Comparison of ENCODE assay signal across 8 mouse cellular contexts in the genomic region with DNA sequence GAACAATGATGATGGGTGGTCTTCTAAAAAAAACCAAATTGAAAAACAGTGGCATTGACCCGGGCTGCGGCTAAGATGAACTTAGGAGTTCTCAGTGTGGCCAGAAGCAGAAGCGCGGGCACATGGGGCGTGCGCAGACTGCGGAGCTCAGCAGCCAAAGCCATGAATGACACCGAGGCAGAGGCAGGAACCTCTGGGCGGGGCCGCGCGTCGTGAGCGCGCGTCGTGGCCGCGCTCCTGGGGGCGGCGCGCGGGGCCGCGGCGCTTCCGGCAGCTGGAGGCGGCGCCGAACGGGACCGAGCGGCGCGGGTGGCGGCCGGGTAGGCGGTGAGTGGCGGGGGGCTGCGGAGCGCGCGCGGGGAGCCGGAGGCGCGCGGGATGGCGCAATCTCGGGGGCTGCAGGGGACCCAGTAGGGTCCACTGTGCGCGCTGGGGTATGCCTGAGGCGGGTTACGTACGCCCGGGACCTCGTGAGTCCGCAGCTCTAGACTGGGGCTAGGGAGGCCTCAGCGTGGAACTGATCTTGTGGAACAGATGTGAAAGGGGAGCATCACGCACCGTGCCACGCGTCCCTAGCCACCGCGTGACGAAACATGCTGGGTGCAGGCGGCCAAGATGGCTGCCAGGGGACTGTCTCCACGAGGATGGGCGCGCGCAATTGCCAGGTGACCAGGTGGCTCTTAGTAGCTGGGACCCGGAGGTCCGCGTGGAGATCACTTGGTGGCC. TPM values are rescaled to one million over a fixed set of nuclear protein-coding genes. Genes with fewer than 3 reads are reported as not detected.
DNase-seq lines count a peak whose midpoint lies in the region; ATAC-seq and TF ChIP-seq lines count a peak whose summit lies in the region.

A gene (plus strand): TSS at position 264 of the 726 bp plus-strand sequence.

- H3K36me3 ChIP-seq in ES-Bruce4 (ENCODE audit: control insufficient read depth, insufficient read depth, low read length, poor library complexity, severe bottlenecking): no peaks in the 10 kb centered on the region; the same call in 1 of the 2 replicates
- 0 out of 2 replicates have a peak, but pooled peaks cover 6% of the 10 kb centered on the region for H3K36me3 ChIP-seq in forebrain, embryonic 14.5 days (ENCODE audit: control insufficient read depth, insufficient read depth, low read length)
- no peaks in the 10 kb centered on the region for H3K36me3 ChIP-seq in liver, embryonic 16.5 days (ENCODE audit: control insufficient read depth, insufficient read depth)
- H3K36me3 ChIP-seq in neural tube, embryonic 12.5 days: no peaks in the 10 kb centered on the region
- H3K36me3 ChIP-seq in testis, adult 2 months (ENCODE audit: control insufficient read depth, insufficient read depth, low read length): no peaks in the 10 kb centered on the region

- peak within 1 kb of the TSS; percentile 65 for H3K4me2 ChIP-seq in forebrain, embryonic 14.5 days (ENCODE audit: low read length)
- peak within 1 kb of the TSS; percentile 62 for H3K4me2 ChIP-seq in liver, embryonic 16.5 days (ENCODE audit: low read depth, low read length)
- H3K4me2 ChIP-seq in neural tube, embryonic 12.5 days (replicated peaks): peak within 1 kb of the TSS; percentile 67

- intact Hi-C loops in heart, postnatal 10 days (cut with DNase I): no loop called here

- peak; percentile 79 for DNase-seq in forebrain, embryonic 14.5 days (ENCODE audit: low spot score)
- DNase-seq in heart, postnatal 10 days: peak; percentile 74 to 76
- DNase-seq in large intestine, adult 2 months (ENCODE audit: low read depth, low spot score): no peak

- H3K4me3 ChIP-seq in ES-Bruce4 (ENCODE audit: low read depth, low read length): peak within 1 kb of the TSS; percentile 77
- H3K4me3 ChIP-seq in forebrain, embryonic 14.5 days (ENCODE audit: low read depth, low read length): peak within 1 kb of the TSS; percentile 63
- H3K4me3 ChIP-seq in liver, embryonic 16.5 days (ENCODE audit: low read depth, low read length): peak within 1 kb of the TSS; percentile 86
- H3K4me3 ChIP-seq in neural tube, embryonic 12.5 days: peak within 1 kb of the TSS; percentile 71
- peak within 1 kb of the TSS; percentile 61 for H3K4me3 ChIP-seq in testis, adult 2 months (ENCODE audit: control insufficient read depth, low read depth, low read length)

- H3K4me1 ChIP-seq in ES-Bruce4 (ENCODE audit: control insufficient read depth, insufficient read depth, low read length): no peaks in the 10 kb centered on the region
- peaks cover 10% of the 10 kb centered on the region; the same call in 1 of the 2 replicates for H3K4me1 ChIP-seq in forebrain, embryonic 14.5 days (ENCODE audit: control insufficient read depth, insufficient read depth, low read length)
- H3K4me1 ChIP-seq in liver, embryonic 16.5 days (ENCODE audit: control insufficient read depth, low read depth, low read length): peaks cover 13% of the 10 kb centered on the region
- peaks cover 15% of the 10 kb centered on the region; the same call in 1 of the 2 replicates for H3K4me1 ChIP-seq in neural tube, embryonic 12.5 days
- peaks cover 5% of the 10 kb centered on the region for H3K4me1 ChIP-seq in testis, adult 2 months (ENCODE audit: control insufficient read depth, insufficient read depth, low read length)

- peak within 1 kb of the TSS; percentile 62 for H3K9ac ChIP-seq in ES-Bruce4 (ENCODE audit: low read depth, poor library complexity, severe bottlenecking)
- H3K9ac ChIP-seq in forebrain, embryonic 14.5 days (ENCODE audit: low read length): peak within 1 kb of the TSS; percentile 87
- peak within 1 kb of the TSS; percentile 87 for H3K9ac ChIP-seq in liver, embryonic 16.5 days (ENCODE audit: low read depth, low read length)
- peak within 1 kb of the TSS; percentile 84 for H3K9ac ChIP-seq in neural tube, embryonic 12.5 days

- WGBS in forebrain, embryonic 14.5 days: under 1% methylated on average over 69 of the region's 74 CpGs
- WGBS in large intestine, adult 2 months: 1% methylated on average over 74 of the region's 74 CpGs
- WGBS in liver, embryonic 16.5 days (ENCODE audit: insufficient replicate concordance): under 1% methylated on average over 60 of the region's 74 CpGs
- WGBS in neural tube, embryonic 12.5 days: under 1% methylated on average over 74 of the region's 74 CpGs

- no peak for TF ChIP-seq EP300 in ES-Bruce4 (IDR thresholded peaks at IDR 0.05; ENCODE audit: insufficient read depth, low read depth, low read length)

- no peak within 1 kb of the TSS for H3K27ac ChIP-seq in ES-Bruce4 (ENCODE audit: insufficient read depth, low read length)
- peak within 1 kb of the TSS; percentile 77 for H3K27ac ChIP-seq in forebrain, embryonic 14.5 days (ENCODE audit: low read depth, low read length)
- peak within 1 kb of the TSS; percentile 88 for H3K27ac ChIP-seq in liver, embryonic 16.5 days (ENCODE audit: low read length)
- no peak within 1 kb of the TSS for H3K27ac ChIP-seq in neural tube, embryonic 12.5 days
- no peak within 1 kb of the TSS; the same call in 1 of the 2 replicates for H3K27ac ChIP-seq in testis, adult 2 months (ENCODE audit: control insufficient read depth, insufficient read depth, low read depth, low read length)

- no peak for TF ChIP-seq POLR2A in ES-Bruce4 (IDR thresholded peaks at IDR 0.05; ENCODE audit: insufficient read depth, low read length)
- TF ChIP-seq POLR2A in testis, adult 2 months (IDR thresholded peaks at IDR 0.05; ENCODE audit: control insufficient read depth, low read depth, low read length): peak; percentile 9; the same call in 1 of the 2 replicates

- TF ChIP-seq CTCF in ES-Bruce4 (IDR thresholded peaks at IDR 0.05; ENCODE audit: low read depth, low read length): no peak
- TF ChIP-seq CTCF in testis, adult 2 months (IDR thresholded peaks at IDR 0.05; ENCODE audit: control insufficient read depth, insufficient read depth, insufficient replicate concordance, low read depth, low read length): no peak

- H3K9me3 ChIP-seq in ES-Bruce4 (replicated peaks; ENCODE audit: control insufficient read depth, insufficient read depth, low read length, poor library complexity, severe bottlenecking): no peaks in the 10 kb centered on the region
- H3K9me3 ChIP-seq in forebrain, embryonic 14.5 days (replicated peaks; ENCODE audit: control insufficient read depth, low read length): no peaks in the 10 kb centered on the region
- no peaks in the 10 kb centered on the region for H3K9me3 ChIP-seq in liver, embryonic 16.5 days (replicated peaks; ENCODE audit: control insufficient read depth, low read length)
- no peaks in the 10 kb centered on the region for H3K9me3 ChIP-seq in neural tube, embryonic 12.5 days

- H3K27me3 ChIP-seq in ES-Bruce4 (ENCODE audit: control insufficient read depth, insufficient read depth, low read length, poor library complexity, severe bottlenecking): no peaks in the 10 kb centered on the region
- no peaks in the 10 kb centered on the region for H3K27me3 ChIP-seq in forebrain, embryonic 14.5 days (replicated peaks; ENCODE audit: control insufficient read depth, insufficient read depth, low read length)
- H3K27me3 ChIP-seq in liver, embryonic 16.5 days (ENCODE audit: control insufficient read depth, insufficient read depth, low read depth, low read length): no peaks in the 10 kb centered on the region
- no peaks in the 10 kb centered on the region for H3K27me3 ChIP-seq in neural tube, embryonic 12.5 days (replicated peaks)
- H3K27me3 ChIP-seq in testis, adult 2 months (ENCODE audit: control insufficient read depth, insufficient read depth, low read length): no peaks in the 10 kb centered on the region

- peak; percentile 62 for ATAC-seq in cerebellum, adult (ENCODE audit: insufficient number of reproducible peaks, low FRiP score, low TSS enrichment)
- ATAC-seq in forebrain, embryonic 14.5 days: peak; percentile 84
- peak; percentile 86 for ATAC-seq in liver, embryonic 16.5 days (ENCODE audit: low read depth)
- ATAC-seq in neural tube, embryonic 12.5 days (ENCODE audit: low FRiP score, low read depth): peak; percentile 87

RNA-seq across cellular contexts. Expression of the gene that starts here (rescaled TPM):
- polyA plus RNA-seq in ES-Bruce4 (2011; ENCODE audit: insufficient read depth, insufficient read length, low read depth, missing spikeins): 79.1 and 83.0 TPM in 2 replicates
- 88.6 and 88.8 TPM in 2 replicates for polyA plus RNA-seq in forebrain, embryonic 14.5 days (2014; fragmentation: Nextera tagmentation; extraction: Ambion mirVana)
- 10 to 100 TPM; 11.4 to 12.0 TPM for total RNA-seq in heart, postnatal 10 days (2021)
- 39.5 and 70.7 TPM in 2 replicates for polyA plus RNA-seq in large intestine, adult 2 months (2012; rRNA removed)
- 53.5 and 54.0 TPM in 2 replicates for polyA plus RNA-seq in liver, embryonic 16.5 days (2015; fragmentation: Nextera tagmentation; extraction: Ambion mirVana)
- polyA plus RNA-seq in neural tube, embryonic 12.5 days (2016; fragmentation: Nextera tagmentation; extraction: Ambion mirVana): 67.2 and 69.5 TPM in 2 replicates
- 2.6 and 3.5 TPM in 2 replicates for polyA plus RNA-seq in testis, adult 2 months (2012; rRNA removed)

Comparison
In these comparisons a context has a peak if more than half of its experiments do, and no peak if none do; other contexts are left out.
1. H3K27ac ChIP-seq: peak in forebrain, embryonic 14.5 days (single experiment) and liver, embryonic 16.5 days (single experiment); none in ES-Bruce4 (single experiment), neural tube, embryonic 12.5 days (single experiment) and testis, adult 2 months (single experiment).
2. Peak in every context shown above with its lines, with median percentiles within 50 percentile points of each other: H3K4me3 ChIP-seq, H3K9ac ChIP-seq, ATAC-seq and H3K4me2 ChIP-seq.